Comparison of ENCODE assay signal across 12 mouse cellular contexts in the genomic region with DNA sequence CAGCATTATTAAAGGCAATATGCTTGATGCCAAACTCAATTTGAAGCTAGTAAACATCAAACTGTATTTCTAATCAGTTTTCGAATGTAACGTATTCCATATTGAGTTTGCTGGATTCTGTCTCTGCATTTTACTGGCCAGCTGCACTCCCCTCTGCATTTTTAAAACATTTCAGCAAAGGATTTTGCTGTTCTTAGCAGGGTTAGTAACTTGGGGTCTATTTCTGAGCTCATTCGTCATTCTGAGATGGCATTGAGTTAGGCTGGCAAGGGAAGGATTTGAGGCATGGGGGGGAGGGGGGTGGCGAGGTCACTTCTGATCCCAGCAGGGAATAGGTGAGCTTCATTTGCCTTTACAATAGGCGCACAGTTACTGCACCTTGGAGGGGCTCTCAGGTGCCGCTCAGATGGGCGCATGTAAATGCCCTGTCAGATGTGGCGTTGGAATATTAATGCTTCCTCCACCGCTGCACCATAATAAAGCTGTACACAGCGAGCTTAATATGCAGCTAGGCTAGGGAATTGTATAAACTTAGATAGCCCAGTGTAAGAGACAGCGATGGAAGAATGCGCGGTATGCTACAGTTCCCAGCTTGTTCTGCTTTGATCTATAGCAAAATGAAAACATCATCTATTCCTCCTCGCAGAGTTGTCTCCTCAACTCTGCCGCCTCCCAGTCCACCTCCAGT. TPM values are rescaled to one million over a fixed set of nuclear protein-coding genes. Genes with fewer than 3 reads are reported as not detected.
DNase-seq lines count a peak whose midpoint lies in the region; ATAC-seq and TF ChIP-seq lines count a peak whose summit lies in the region.
"Had no signal": no experiment of that assay in that cellular context is flagged by ENCODE, and none has a peak within 500 bp of the region (broad histone marks: within the 10 kb centered on the region; RNA-seq: fewer than 3 reads in every experiment).

No protein-coding gene starts in this region.

- no peak for ATAC-seq in forebrain, embryonic 11.5 days (replicated peaks; ENCODE audit: low FRiP score)
- peak; percentile 54; the same call in 1 of the 2 replicates for ATAC-seq in intestine, embryonic 15.5 days
- 0 out of 2 replicates have a peak, but pooled peaks have one; percentile 34 for ATAC-seq in neural tube, embryonic 15.5 days (ENCODE audit: low FRiP score)
- ATAC-seq: liver, postnatal 0 days had no signal

- DNase-seq in left cerebral cortex, adult 2 months (ENCODE audit: extremely low spot score in 1 of 2, low spot score in 2 of 2) = no peak
- no peak for DNase-seq in left cerebral cortex, postnatal 14 days (ENCODE audit: low spot score in 2 of 2)
- DNase-seq in forebrain, embryonic 11.5 days (ENCODE audit: low spot score) = peak; percentile 37
- DNase-seq in adrenal gland, adult (ENCODE audit: inconsistent age in 2 of 2, low spot score in 1 of 2) = no peak
- no peak for DNase-seq in kidney, postnatal 36 days
- DNase-seq: adrenal gland, adult 8-10 months; cerebellum, adult 8-10 months; layer of hippocampus, adult 9-11 months; liver, postnatal 0 days; thymus, postnatal 14 days had no signal

- intact Hi-C loops in left cerebral cortex, adult 2 months (cut with DNase I) = no loop called here
- intact Hi-C loops in left cerebral cortex, postnatal 14 days (cut with DNase I) = no loop called here

- H3K9me3 ChIP-seq in forebrain, embryonic 11.5 days (ENCODE audit: control insufficient read depth, low read length) = no peaks in the 10 kb centered on the region
- H3K9me3 ChIP-seq in intestine, embryonic 15.5 days = no peaks in the 10 kb centered on the region
- no peaks in the 10 kb centered on the region for H3K9me3 ChIP-seq in neural tube, embryonic 15.5 days (replicated peaks)

- peak overlapping the region; percentile 9 for H3K4me3 ChIP-seq in left cerebral cortex, adult 2 months
- no peak overlapping the region for H3K4me3 ChIP-seq in forebrain, embryonic 11.5 days (ENCODE audit: low read depth, low read length)
- no peak overlapping the region for H3K4me3 ChIP-seq in intestine, embryonic 15.5 days (replicated peaks)
- peak overlapping the region; percentile 21 for H3K4me3 ChIP-seq in neural tube, embryonic 15.5 days (replicated peaks)

- peak overlapping the region; percentile 5; the same call in 1 of the 2 replicates for H3K9ac ChIP-seq in forebrain, embryonic 11.5 days (ENCODE audit: low read length)
- H3K9ac ChIP-seq in intestine, embryonic 15.5 days = no peak overlapping the region
- peak overlapping the region; percentile 21 for H3K9ac ChIP-seq in neural tube, embryonic 15.5 days (replicated peaks)
- H3K9ac ChIP-seq: liver, postnatal 0 days had no signal

- peak overlapping the region; percentile 87 for H3K27ac ChIP-seq in left cerebral cortex, adult 2 months
- H3K27ac ChIP-seq in forebrain, embryonic 11.5 days (ENCODE audit: low read depth, low read length) = no peak overlapping the region
- no peak overlapping the region for H3K27ac ChIP-seq in intestine, embryonic 15.5 days
- peak overlapping the region; percentile 74 for H3K27ac ChIP-seq in neural tube, embryonic 15.5 days (replicated peaks)

- WGBS in forebrain, embryonic 11.5 days = 28% methylated on average over 15 of the region's 15 CpGs
- WGBS in intestine, embryonic 15.5 days = 34% methylated on average over 15 of the region's 15 CpGs
- 16% methylated on average over 15 of the region's 15 CpGs for WGBS in neural tube, embryonic 15.5 days

- peaks cover 5% of the 10 kb centered on the region for H3K36me3 ChIP-seq in forebrain, embryonic 11.5 days (ENCODE audit: control insufficient read depth, insufficient read depth, low read length)
- no peaks in the 10 kb centered on the region for H3K36me3 ChIP-seq in intestine, embryonic 15.5 days
- no peaks in the 10 kb centered on the region for H3K36me3 ChIP-seq in neural tube, embryonic 15.5 days

- H3K4me1 ChIP-seq in forebrain, embryonic 11.5 days (replicated peaks; ENCODE audit: control insufficient read depth, insufficient read depth, low read length) = peaks cover 18% of the 10 kb centered on the region
- H3K4me1 ChIP-seq in intestine, embryonic 15.5 days (replicated peaks) = peaks cover 13% of the 10 kb centered on the region; the same call in 1 of the 2 replicates
- H3K4me1 ChIP-seq in neural tube, embryonic 15.5 days = peaks cover 71% of the 10 kb centered on the region

- H3K27me3 ChIP-seq in forebrain, embryonic 11.5 days (ENCODE audit: control insufficient read depth, insufficient read depth, low read length) = no peaks in the 10 kb centered on the region
- H3K27me3 ChIP-seq in intestine, embryonic 15.5 days (replicated peaks) = no peaks in the 10 kb centered on the region
- H3K27me3 ChIP-seq in neural tube, embryonic 15.5 days (replicated peaks) = no peaks in the 10 kb centered on the region

- 0 out of 2 replicates have a peak overlapping the region, but pooled peaks have one; percentile 6 for H3K4me2 ChIP-seq in forebrain, embryonic 11.5 days (ENCODE audit: low read depth, low read length, severe bottlenecking)
- H3K4me2 ChIP-seq in intestine, embryonic 15.5 days (replicated peaks) = 0 out of 2 replicates have a peak overlapping the region, but pooled peaks have one; percentile 14
- peak overlapping the region; percentile 51 for H3K4me2 ChIP-seq in neural tube, embryonic 15.5 days

- TF ChIP-seq CTCF in left cerebral cortex, adult 2 months (IDR thresholded peaks at IDR 0.05) = no peak

RNA-seq across cellular contexts. Expression of a gene that starts 13.7 kb away (rescaled TPM):
- total RNA-seq in left cerebral cortex, adult 2 months (2021) = 100 to 1,000 TPM; 101 to 103 TPM
- 100 to 1,000 TPM; 114 to 125 TPM for total RNA-seq in left cerebral cortex, postnatal 14 days (2021)
- 97.0 and 101 TPM in 2 replicates for polyA plus RNA-seq in forebrain, embryonic 11.5 days (2014; fragmentation: Nextera tagmentation; extraction: Ambion mirVana)
- 17.3 and 19.7 TPM in 2 replicates for polyA plus RNA-seq in intestine, embryonic 15.5 days (2015; fragmentation: Nextera tagmentation; extraction: Ambion mirVana)
- 85.1 and 102 TPM in 2 replicates for polyA plus RNA-seq in neural tube, embryonic 15.5 days (2015; fragmentation: Nextera tagmentation; extraction: Ambion mirVana)

RNA-seq across cellular contexts. Expression of a gene that starts 16.7 kb away (rescaled TPM):
- total RNA-seq in left cerebral cortex, adult 2 months (2021) = 1 to 10 TPM in 1 of 2 experiments, under 1 TPM in 1; 0.82 to 1.4 TPM
- 1 to 10 TPM in 1 of 2 experiments, under 1 TPM in 1; 0.66 to 1.1 TPM for total RNA-seq in left cerebral cortex, postnatal 14 days (2021)
- not detected in 2 replicates for polyA plus RNA-seq in forebrain, embryonic 11.5 days (2014; fragmentation: Nextera tagmentation; extraction: Ambion mirVana)
- polyA plus RNA-seq in intestine, embryonic 15.5 days (2015; fragmentation: Nextera tagmentation; extraction: Ambion mirVana) = not detected in 2 replicates
- polyA plus RNA-seq in neural tube, embryonic 15.5 days (2015; fragmentation: Nextera tagmentation; extraction: Ambion mirVana) = not detected in 2 replicates
- total RNA-seq: adrenal gland, adult 8-10 months had no signal
- polyA plus RNA-seq: liver, postnatal 0 days had no signal

Comparison
In these comparisons a context has a peak if more than half of its experiments do, and no peak if none do; other contexts are left out.
1. H3K27ac ChIP-seq: peak in left cerebral cortex, adult 2 months (single experiment) and neural tube, embryonic 15.5 days (single experiment); none in forebrain, embryonic 11.5 days (single experiment) and intestine, embryonic 15.5 days (single experiment).
2. H3K4me3 ChIP-seq: peak in left cerebral cortex, adult 2 months (single experiment) and neural tube, embryonic 15.5 days (single experiment); none in forebrain, embryonic 11.5 days (single experiment) and intestine, embryonic 15.5 days (single experiment).
3. Peak in every context shown above with its lines, with median percentiles within 50 percentile points of each other: H3K4me2 ChIP-seq.